Mouse (Mus musculus) heart, postnatal 10 days (tissue): ENCODE data around the gene Ifi206. TPM values are rescaled to one million over a fixed set of nuclear protein-coding genes. Genes with fewer than 3 reads are reported as not detected.

ENCODE experiments used
- DNase-seq, 2 experiments: peaks; one replicate each; pipeline ENCODE4 v3.0.0; 2021
- intact Hi-C: fragments of 180-260 bp; cut with DNase I; formaldehyde crosslinking; loops from one replicate; pipeline ENCODE4 v1.15.1; 2025
- microRNA-seq, 2 experiments: library from miRNA; unstranded; fragments of <30 nt; microRNA quantifications; one replicate each; pipeline ENCODE4 v1.2.0; 2022
- total RNA-seq, 2 experiments: library from RNA; stranded (reverse); gene quantifications; 2 replicates each; pipeline ENCODE4 v1.2.3; 2021

Gene Ifi206
- total RNA-seq, 2 experiments from 2014 or later: 0.07 to 0.12 TPM

- intact Hi-C loops: no loop called here
- peak; percentile 22 to 31 for DNase-seq
Observed at GRCm38 (mm10) chr1:173420374-173420773, 70.5 kb downstream of the Ifi206 start.

GRCm38 (mm10) chr1:173418936-173419621 lies 71.8 kb downstream of the Ifi206 start:
- no peak for DNase-seq
- intact Hi-C loops: no loop called here

DNA sequence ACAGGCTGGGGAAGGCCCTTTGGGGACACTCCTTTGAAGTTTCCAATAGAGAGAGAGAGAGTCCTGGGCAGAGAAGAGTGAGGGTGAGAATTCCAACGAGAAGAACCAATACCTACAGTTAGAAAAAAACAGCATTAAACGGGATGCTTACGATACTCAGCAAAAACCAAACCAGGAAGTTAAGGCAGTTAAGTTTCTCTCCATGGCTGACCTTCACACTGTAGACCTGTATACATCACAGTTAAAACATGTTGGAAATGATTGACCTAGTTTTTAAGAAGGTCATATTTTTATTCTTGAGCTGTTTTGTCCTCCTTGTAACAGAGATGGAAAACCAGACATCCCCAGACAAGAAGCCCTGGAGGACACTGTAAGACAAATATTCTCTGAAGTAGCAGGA lies 72.3 kb downstream of the Ifi206 start:
- intact Hi-C loops: no loop called here
- no peak for DNase-seq

Small RNA genes within 50 kb of the gene (microRNA-seq; reads per million reads assigned to microRNA genes)
- 0 reads per million in 2 experiments for gene Gm44481

Other genes starting within 250 kb of the Ifi206 start
- not detected for gene Olfr418, start 225.0 kb downstream of the Ifi206 start, total RNA-seq
- not detected for gene Mptx2, start 213.3 kb downstream of the Ifi206 start, total RNA-seq
- under 1 TPM; 0.53 to 0.74 TPM for gene Ackr1, start 157.3 kb downstream of the Ifi206 start, total RNA-seq
- gene Aim2, start 140.2 kb downstream of the Ifi206 start, total RNA-seq: 1 to 10 TPM; 1.3 to 1.5 TPM
- 1 to 10 TPM; 2.5 TPM for gene Cadm3, start 123.3 kb downstream of the Ifi206 start, total RNA-seq
- not detected for gene Ifi214, start 44.9 kb upstream of the Ifi206 start, total RNA-seq
- gene Ifi213, start 108.2 kb upstream of the Ifi206 start, total RNA-seq: under 1 TPM in 1 of 2 experiments, not detected in 1; 0.10 TPM
- gene Ifi209, start 139.9 kb upstream of the Ifi206 start, total RNA-seq: under 1 TPM; 0.24 to 0.30 TPM
- under 1 TPM; 0.10 to 0.12 TPM for gene Ifi208, start 182.6 kb upstream of the Ifi206 start, total RNA-seq